Mouse (Mus musculus) heart, embryonic 15.5 days (tissue): ENCODE data around the gene Gm11237. TPM values are rescaled to one million over a fixed set of nuclear protein-coding genes. Genes with fewer than 3 reads are reported as not detected.
"Not testable (repeated sequence)": the region's sequence is repeated elsewhere in the genome, so short reads cannot be mapped to it uniquely, and the experiment has no call there.

ENCODE experiments used
- ATAC-seq: fragments of 200-750 bp; cut with Nextera tagmentation; replicated peaks from 2 replicates; pipeline ENCODE4 v1.8.0; 2017; ENCODE audit warnings: low read depth, moderate TSS enrichment; ENCODE audit not compliant: insufficient number of reproducible peaks, insufficient read depth, low FRiP score
- H3K27ac ChIP-seq: fragments of 300-500 bp; sonication (generic); 2 replicates; pipeline ENCODE4 v1.5.1; 2015; ENCODE audit warnings: mild to moderate bottlenecking, inconsistent platforms
- H3K27me3 ChIP-seq: fragments of 300-500 bp; sonication (generic); 2 replicates; pipeline ENCODE4 v1.6.1; 2015; ENCODE audit warnings: inconsistent platforms
- H3K36me3 ChIP-seq: fragments of 300-500 bp; sonication (generic); 2 replicates; pipeline ENCODE4 v1.6.1; 2015; ENCODE audit warnings: mild to moderate bottlenecking, inconsistent platforms
- H3K4me1 ChIP-seq: fragments of 300-500 bp; sonication (generic); replicated peaks from 2 replicates; pipeline ENCODE4 v1.6.1; 2015; ENCODE audit warnings: inconsistent platforms
- H3K4me2 ChIP-seq: fragments of 300-500 bp; sonication (generic); 2 replicates; pipeline ENCODE4 v1.6.1; 2015; ENCODE audit warnings: inconsistent platforms, mild to moderate bottlenecking, moderate library complexity
- H3K4me3 ChIP-seq: fragments of 300-500 bp; sonication (generic); 2 replicates; pipeline ENCODE4 v1.5.1; 2015; ENCODE audit warnings: mild to moderate bottlenecking, inconsistent platforms
- H3K9ac ChIP-seq: fragments of 300-500 bp; sonication (generic); 2 replicates; pipeline ENCODE4 v1.6.1; 2015; ENCODE audit warnings: mild to moderate bottlenecking, inconsistent platforms
- H3K9me3 ChIP-seq: fragments of 300-500 bp; sonication (generic); replicated peaks from 2 replicates; pipeline ENCODE4 v1.6.1; 2016; ENCODE audit warnings: inconsistent platforms
- WGBS: fragments of 180-500 bp; shearing (Covaris S2); methylation state at CpG from one replicate; pipeline ENCODE4 v1.1.7; 2015; ENCODE audit warnings: mixed read lengths; 5-methylcytosine and 5-hydroxymethylcytosine counted together
- polyA plus RNA-seq: library from polyadenylated mRNA; unstranded; fragments of >200 nt; fragmentation: Nextera tagmentation; extraction: Ambion mirVana; gene quantifications from 2 replicates; pipeline ENCODE4 v1.2.1, GENCODE M21; 2015

The Gm11237 gene
- polyA plus RNA-seq: not detected in 2 replicates

- H3K36me3 ChIP-seq, H3K9ac ChIP-seq, H3K4me1 ChIP-seq, H3K27me3 ChIP-seq, H3K4me2 ChIP-seq, H3K4me3 ChIP-seq, H3K9me3 ChIP-seq, ATAC-seq, H3K27ac ChIP-seq: not testable (repeated sequence)
- no CpG with 5 or more reads among the region's 3 CpGs for WGBS
These were observed at the start of gene Gm11237 for GRCm38 (mm10) chr4:73622684-73623083. Gm11237 (plus strand) TSS chr4:73622984.

DNA sequence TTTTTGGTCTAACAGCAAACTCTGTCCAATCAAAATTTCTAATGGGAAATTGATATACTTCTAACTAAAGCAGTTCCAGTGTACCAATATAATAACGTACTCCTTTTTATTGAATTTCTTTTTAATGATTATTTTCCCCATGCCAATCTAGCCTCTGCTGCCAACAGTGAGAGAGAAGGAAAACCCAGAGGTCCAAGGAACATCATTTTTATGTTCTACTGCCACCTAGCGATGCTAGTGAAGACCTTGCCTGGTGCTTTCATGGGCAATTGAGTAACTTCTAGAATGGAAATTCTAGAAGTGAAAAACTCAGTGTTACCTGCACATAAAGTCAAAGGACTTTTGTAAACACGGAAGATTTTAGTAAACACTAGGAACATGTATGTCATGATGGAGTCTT, 23.5 kb upstream of the Gm11237 start:
- no peaks in the 10 kb centered on the region for H3K36me3 ChIP-seq
- H3K27me3 ChIP-seq: no peaks in the 10 kb centered on the region
- no peaks in the 10 kb centered on the region for H3K9me3 ChIP-seq
- WGBS: 9% methylated on average over 3 of the region's 3 CpGs
- H3K9ac ChIP-seq: no peak overlapping the region
- H3K27ac ChIP-seq: no peak overlapping the region
- no peak overlapping the region for H3K4me2 ChIP-seq
- no peak overlapping the region for H3K4me3 ChIP-seq
- H3K4me1 ChIP-seq: no peaks in the 10 kb centered on the region
- ATAC-seq: no peak

DNA sequence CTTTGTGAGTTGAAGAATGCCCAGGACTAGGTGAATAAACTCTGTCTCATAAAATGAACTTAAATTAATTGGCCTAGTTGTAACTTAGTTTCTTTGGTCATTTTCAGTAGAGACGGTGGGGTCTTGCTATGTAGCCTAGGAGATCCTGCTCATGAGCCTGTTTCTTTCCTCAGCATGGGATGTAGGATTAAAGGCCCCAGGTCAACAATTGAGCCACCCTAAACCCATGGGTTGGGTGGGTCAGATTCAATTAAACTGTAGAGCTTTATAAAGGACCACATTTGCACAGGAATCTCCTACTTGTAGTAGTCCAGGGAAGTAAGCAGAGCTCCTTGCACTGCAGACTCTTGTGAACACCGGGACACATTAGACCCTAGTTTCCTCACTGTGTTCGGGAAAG, 15.2 kb upstream of the Gm11237 start, which contains the start of gene Gm11238:
Gene Gm11238 (plus strand): TSS at position 301 of the 400 bp plus-strand sequence.
- H3K4me2 ChIP-seq, H3K4me3 ChIP-seq, H3K4me1 ChIP-seq, H3K36me3 ChIP-seq, H3K27me3 ChIP-seq, H3K27ac ChIP-seq, H3K9me3 ChIP-seq, H3K9ac ChIP-seq, ATAC-seq: not testable (repeated sequence)
- WGBS: no CpG with 5 or more reads among the region's 3 CpGs

GRCm38 (mm10) chr4:73637821-73638220, 15.0 kb downstream of the Gm11237 start, which contains the start of gene Gm11236:
Gm11236 (plus strand) TSS chr4:73638121.
- not testable (repeated sequence) for H3K36me3 ChIP-seq, H3K9ac ChIP-seq, ATAC-seq, H3K4me1 ChIP-seq, H3K27me3 ChIP-seq, H3K4me3 ChIP-seq, H3K27ac ChIP-seq, H3K4me2 ChIP-seq, H3K9me3 ChIP-seq
- WGBS: no CpG with 5 or more reads among the region's 4 CpGs

DNA sequence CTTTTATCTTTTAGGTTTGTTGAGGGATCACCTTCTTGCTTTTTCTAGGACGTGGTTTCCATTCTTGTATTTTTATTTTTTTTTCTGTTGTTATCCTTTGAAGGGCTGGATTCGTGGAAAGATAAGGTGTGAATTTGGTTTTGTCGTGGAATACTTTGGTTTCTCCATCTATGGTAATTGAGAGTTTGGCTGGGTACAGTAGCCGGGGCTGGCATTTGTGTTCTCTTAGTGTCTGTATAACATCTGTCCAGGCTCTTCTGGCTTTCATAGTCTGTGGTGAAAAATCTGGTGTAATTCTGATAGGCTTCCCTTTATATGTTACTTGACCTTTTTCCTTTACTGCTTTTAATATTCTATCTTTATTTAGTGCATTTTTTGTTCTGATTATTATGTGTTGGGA, 39.1 kb downstream of the Gm11237 start:
- H3K9me3 ChIP-seq, H3K9ac ChIP-seq, H3K4me3 ChIP-seq, H3K36me3 ChIP-seq, H3K27ac ChIP-seq, ATAC-seq, H3K4me2 ChIP-seq, H3K4me1 ChIP-seq, H3K27me3 ChIP-seq: not testable (repeated sequence)
- 60% methylated on average over 4 of the region's 4 CpGs for WGBS

DNA sequence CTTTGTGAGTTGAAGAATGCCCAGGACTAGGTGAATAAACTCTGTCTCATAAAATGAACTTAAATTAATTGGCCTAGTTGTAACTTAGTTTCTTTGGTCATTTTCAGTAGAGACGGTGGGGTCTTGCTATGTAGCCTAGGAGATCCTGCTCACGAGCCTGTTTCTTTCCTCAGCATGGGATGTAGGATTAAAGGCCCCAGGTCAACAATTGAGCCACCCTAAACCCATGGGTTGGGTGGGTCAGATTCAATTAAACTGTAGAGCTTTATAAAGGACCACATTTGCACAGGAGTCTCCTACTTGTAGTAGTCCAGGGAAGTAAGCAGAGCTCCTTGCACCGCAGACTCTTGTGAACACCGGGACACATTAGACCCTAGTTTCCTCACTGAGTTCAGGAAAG, 45.3 kb downstream of the Gm11237 start, which contains the start of gene Gm11239:
Gene Gm11239 (plus strand): TSS at position 301 of the 400 bp plus-strand sequence.
- WGBS: no CpG with 5 or more reads among the region's 4 CpGs
- not testable (repeated sequence) for H3K4me3 ChIP-seq, H3K27ac ChIP-seq, H3K4me1 ChIP-seq, ATAC-seq, H3K27me3 ChIP-seq, H3K9ac ChIP-seq, H3K9me3 ChIP-seq, H3K36me3 ChIP-seq, H3K4me2 ChIP-seq

Other genes starting within 250 kb of the Gm11237 start
- not detected in 2 replicates for gene Gm11487, start 217.9 kb upstream of the Gm11237 start, polyA plus RNA-seq
- not detected in 2 replicates for gene Gm11238, start 15.1 kb upstream of the Gm11237 start, polyA plus RNA-seq
- gene Gm11236, start 15.1 kb downstream of the Gm11237 start, polyA plus RNA-seq: not detected in 2 replicates
- gene Gm11239, start 45.4 kb downstream of the Gm11237 start, polyA plus RNA-seq: not detected in 2 replicates
- gene Gm428, start 60.5 kb downstream of the Gm11237 start, polyA plus RNA-seq: not detected in 2 replicates
- gene Rasef, start 168.0 kb downstream of the Gm11237 start, polyA plus RNA-seq: 0.44 and 1.1 TPM in 2 replicates